Mouse (Mus musculus) intestine, embryonic 14.5 days (tissue): ENCODE results near the gene 0610010F05Rik. TPM values are rescaled to one million over a fixed set of nuclear protein-coding genes. Genes with fewer than 3 reads are reported as not detected.
A peak's percentile ranks its signal among the peaks of the same experiment; 100 is the strongest.

Source experiments
- ATAC-seq: fragments of 200-750 bp; cut with Nextera tagmentation; replicated peaks from 2 replicates; pipeline ENCODE4 v1.8.0; 2017; ENCODE audit warnings: low read depth, moderate number of reproducible peaks, moderate TSS enrichment, moderate library complexity; ENCODE audit not compliant: low FRiP score, low TSS enrichment
- DNase-seq: peaks from one replicate; pipeline ENCODE4 v3.0.0-alpha.2; 2018; ENCODE audit warnings: low spot score
- H3K27ac ChIP-seq: fragments of 300-500 bp; sonication (generic); 2 replicates; pipeline ENCODE4 v1.5.1; 2014; ENCODE audit warnings: low read depth, mild to moderate bottlenecking, control low read depth
- H3K27me3 ChIP-seq: fragments of 300-500 bp; sonication (generic); replicated peaks from 2 replicates; pipeline ENCODE4 v1.6.1; 2014; ENCODE audit warnings: low read length, control low read depth; ENCODE audit not compliant: control insufficient read depth, insufficient read depth
- H3K36me3 ChIP-seq: fragments of 300-500 bp; sonication (generic); 2 replicates; pipeline ENCODE4 v1.6.1; 2014; ENCODE audit warnings: low read length, control low read depth; ENCODE audit not compliant: control insufficient read depth, insufficient read depth
- H3K4me1 ChIP-seq: fragments of 300-500 bp; sonication (generic); replicated peaks from 2 replicates; pipeline ENCODE4 v1.6.1; 2014; ENCODE audit warnings: low read length, control low read depth, mixed read lengths; ENCODE audit not compliant: control insufficient read depth, insufficient read depth
- H3K4me2 ChIP-seq: fragments of 300-500 bp; sonication (generic); 2 replicates; pipeline ENCODE4 v1.6.1; 2014; ENCODE audit warnings: low read length
- H3K4me3 ChIP-seq: fragments of 300-500 bp; sonication (generic); 2 replicates; pipeline ENCODE4 v1.5.1; 2014; ENCODE audit warnings: low read depth, low read length, control low read depth, mixed read lengths
- H3K9ac ChIP-seq: fragments of 300-500 bp; sonication (generic); 2 replicates; pipeline ENCODE4 v1.6.1; 2014; ENCODE audit warnings: mild to moderate bottlenecking, low read length
- H3K9me3 ChIP-seq: fragments of 300-500 bp; sonication (generic); 2 replicates; pipeline ENCODE4 v1.6.1; 2016; ENCODE audit warnings: low read length, control low read depth; ENCODE audit not compliant: control insufficient read depth
- WGBS: fragments of 180-500 bp; shearing (Covaris S2); extraction: QIAGEN DNeasy Blood & Tissue Kit; methylation state at CpG from one replicate; pipeline ENCODE4 v1.1.7; 2014; 5-methylcytosine and 5-hydroxymethylcytosine counted together
- polyA plus RNA-seq: library from polyadenylated mRNA; unstranded; fragments of >200 nt; fragmentation: Nextera tagmentation; extraction: Ambion mirVana; gene quantifications from 2 replicates; pipeline ENCODE4 v1.2.1, GENCODE M21; 2014

The 0610010F05Rik gene
- polyA plus RNA-seq, 1 experiment from 2014 or later = 29.9 TPM

- Histone ChIP-seq H3K9me3 (no peaks in the 10 kb centered on the region), H3K4me2 (peak within 1 kb of the TSS; percentile 73), H3K27me3 (no peaks in the 10 kb centered on the region), H3K36me3 (0 out of 2 replicates have a peak, but pooled peaks cover 1% of the 10 kb centered on the region), H3K4me1 (0 out of 2 replicates have a peak, but pooled peaks cover 3% of the 10 kb centered on the region), H3K4me3 (peak within 1 kb of the TSS; percentile 89), H3K27ac (peak within 1 kb of the TSS; percentile 86), H3K9ac (peak within 1 kb of the TSS; percentile 85)
- under 1% methylated on average over 48 of the region's 49 CpGs for WGBS
- DNase-seq (peak; percentile 98), ATAC-seq (peak; percentile 96)
Observed at GRCm38 (mm10) chr11:23665798-23666501, 32.5 kb upstream of the 0610010F05Rik start, which contains the start of gene Pex13. Gene Pex13, minus strand, starts transcription at chr11:23665959.

GRCm38 (mm10) chr11:23665311-23665786, 31.9 kb upstream of the 0610010F05Rik start, which contains the start of gene Pus10:
Gene Pus10, plus strand, starts transcription at chr11:23665674.
- no peak; the same call in none of the 2 replicates for ATAC-seq
- WGBS = 1% methylated on average over 37 of the region's 40 CpGs
- Histone ChIP-seq H3K27ac (peak within 1 kb of the TSS; percentile 86), H3K4me2 (peak within 1 kb of the TSS; percentile 73), H3K36me3 (no peaks in the 10 kb centered on the region), H3K27me3 (no peaks in the 10 kb centered on the region), H3K9ac (peak within 1 kb of the TSS; percentile 85), H3K9me3 (no peaks in the 10 kb centered on the region), H3K4me3 (peak within 1 kb of the TSS; percentile 89), H3K4me1 (0 out of 2 replicates have a peak, but pooled peaks cover 3% of the 10 kb centered on the region)
- DNase-seq = no peak

GRCm38 (mm10) chr11:23664232-23664631, 30.8 kb upstream of the 0610010F05Rik start:
- Histone ChIP-seq H3K9ac (no peak overlapping the region), H3K4me2 (no peak overlapping the region)
- ATAC-seq = no peak

GRCm38 (mm10) chr11:23657791-23658190, 24.4 kb upstream of the 0610010F05Rik start:
- Histone ChIP-seq H3K4me1 (no peaks in the 10 kb centered on the region), H3K27ac (no peak overlapping the region), H3K4me3 (no peak overlapping the region), H3K9ac (no peak overlapping the region), H3K27me3 (no peaks in the 10 kb centered on the region), H3K36me3 (peaks cover 8% of the 10 kb centered on the region), H3K4me2 (no peak overlapping the region), H3K9me3 (no peaks in the 10 kb centered on the region)
- ATAC-seq = no peak
- 81% methylated on average over 2 of the region's 2 CpGs for WGBS
- DNase-seq = no peak

More at GRCm38 (mm10) chr11:23664232-23664631, 30.8 kb upstream of the 0610010F05Rik start:
- DNase-seq = no peak
- no peak overlapping the region for H3K27ac ChIP-seq
- H3K36me3 ChIP-seq = no peaks in the 10 kb centered on the region
- 0 out of 2 replicates have a peak, but pooled peaks cover 3% of the 10 kb centered on the region for H3K4me1 ChIP-seq
- H3K4me3 ChIP-seq = no peak overlapping the region
- no peaks in the 10 kb centered on the region for H3K9me3 ChIP-seq
- no peaks in the 10 kb centered on the region for H3K27me3 ChIP-seq

GRCm38 (mm10) chr11:23653666-23654065, 20.2 kb upstream of the 0610010F05Rik start:
- Histone ChIP-seq H3K4me3 (no peak overlapping the region), H3K27ac (no peak overlapping the region), H3K27me3 (no peaks in the 10 kb centered on the region), H3K9me3 (no peaks in the 10 kb centered on the region), H3K9ac (no peak overlapping the region), H3K4me2 (no peak overlapping the region), H3K36me3 (peaks cover 27% of the 10 kb centered on the region), H3K4me1 (no peaks in the 10 kb centered on the region)
- no peak for DNase-seq
- ATAC-seq = no peak
- 73% methylated on average over 3 of the region's 3 CpGs for WGBS

- H3K27me3 ChIP-seq = no peaks in the 10 kb centered on the region
- no peak overlapping the region for H3K4me2 ChIP-seq
- 94% methylated on average over 3 of the region's 3 CpGs for WGBS
- DNase-seq (no peak), ATAC-seq (no peak)
- H3K4me1 ChIP-seq = no peaks in the 10 kb centered on the region
- peaks cover 30% of the 10 kb centered on the region for H3K36me3 ChIP-seq
- no peak overlapping the region for H3K27ac ChIP-seq
- H3K9me3 ChIP-seq = no peaks in the 10 kb centered on the region
- no peak overlapping the region for H3K9ac ChIP-seq
- no peak overlapping the region for H3K4me3 ChIP-seq
Observed at GRCm38 (mm10) chr11:23647835-23648234, 14.4 kb upstream of the 0610010F05Rik start.

- Histone ChIP-seq H3K4me3 (no peak overlapping the region), H3K9ac (no peak overlapping the region), H3K36me3 (peaks cover 30% of the 10 kb centered on the region), H3K27ac (no peak overlapping the region), H3K27me3 (no peaks in the 10 kb centered on the region), H3K9me3 (no peaks in the 10 kb centered on the region), H3K4me1 (no peaks in the 10 kb centered on the region), H3K4me2 (no peak overlapping the region)
- ATAC-seq = no peak
- DNase-seq = no peak
Observed at GRCm38 (mm10) chr11:23647431-23647830, 14.0 kb upstream of the 0610010F05Rik start.

GRCm38 (mm10) chr11:23634573-23634972, 1.1 kb upstream of the 0610010F05Rik start:
- Histone ChIP-seq H3K9me3 (no peaks in the 10 kb centered on the region), H3K27me3 (no peaks in the 10 kb centered on the region), H3K4me2 (no peak overlapping the region), H3K36me3 (no peaks in the 10 kb centered on the region; the same call in 1 of the 2 replicates), H3K4me1 (no peaks in the 10 kb centered on the region), H3K4me3 (no peak overlapping the region), H3K27ac (no peak overlapping the region), H3K9ac (no peak overlapping the region)
- ATAC-seq (no peak), DNase-seq (no peak)
- WGBS = 67% methylated on average over 8 of the region's 8 CpGs

GRCm38 (mm10) chr11:23633879-23634215, 408 bp upstream of the 0610010F05Rik start:
- ATAC-seq (no peak), DNase-seq (no peak)
- no peaks in the 10 kb centered on the region for H3K27me3 ChIP-seq
- no peaks in the 10 kb centered on the region for H3K9me3 ChIP-seq
- peak overlapping the region; percentile 68 for H3K4me3 ChIP-seq
- no peaks in the 10 kb centered on the region; the same call in 1 of the 2 replicates for H3K36me3 ChIP-seq
- H3K27ac ChIP-seq = no peak overlapping the region
- H3K4me1 ChIP-seq = no peaks in the 10 kb centered on the region
- WGBS = 6% methylated on average over 7 of the region's 7 CpGs
- H3K9ac ChIP-seq = no peak overlapping the region
- peak overlapping the region; percentile 65 for H3K4me2 ChIP-seq
